10 mouse cellular contexts compared by ENCODE assay signal in genomic region chr8:85076001-85076400, GRCm38 (mm10). TPM values are rescaled to one million over a fixed set of nuclear protein-coding genes. Genes with fewer than 3 reads are reported as not detected.
DNase-seq lines count a peak whose midpoint lies in the region; ATAC-seq and TF ChIP-seq lines count a peak whose summit lies in the region.
"Had no signal": no experiment of that assay in that cellular context is flagged by ENCODE, and none has a peak within 500 bp of the region (broad histone marks: within the 10 kb centered on the region; RNA-seq: fewer than 3 reads in every experiment).

No protein-coding gene starts in this region.

- H3K27ac ChIP-seq in forebrain, postnatal 0 days (ENCODE audit: low read depth, low read length): no peak overlapping the region
- H3K27ac ChIP-seq in forebrain, embryonic 15.5 days (replicated peaks): no peak overlapping the region
- H3K27ac ChIP-seq in embryonic fibroblast, embryonic 13.5 days (ENCODE audit: insufficient read depth, low read length): no peak overlapping the region
- no peak overlapping the region for H3K27ac ChIP-seq in liver, postnatal 0 days (ENCODE audit: low read depth)
- H3K27ac ChIP-seq: neural tube, embryonic 12.5 days had no signal

- TF ChIP-seq EP300 in liver, postnatal 0 days (IDR thresholded peaks at IDR 0.05; ENCODE audit: low read depth): 0 out of 2 replicates have a peak, but pooled peaks have one; percentile 24

- no peaks in the 10 kb centered on the region for H3K27me3 ChIP-seq in forebrain, postnatal 0 days (ENCODE audit: insufficient read depth, low read length)
- H3K27me3 ChIP-seq in forebrain, embryonic 15.5 days: no peaks in the 10 kb centered on the region
- no peaks in the 10 kb centered on the region for H3K27me3 ChIP-seq in liver, postnatal 0 days (ENCODE audit: insufficient read depth, low read length)
- H3K27me3 ChIP-seq: neural tube, embryonic 12.5 days had no signal

- H3K4me1 ChIP-seq in forebrain, postnatal 0 days (ENCODE audit: insufficient read depth): peaks cover 17% of the 10 kb centered on the region
- peaks cover 25% of the 10 kb centered on the region for H3K4me1 ChIP-seq in forebrain, embryonic 15.5 days
- peaks cover 2% of the 10 kb centered on the region; the same call in 1 of the 2 replicates for H3K4me1 ChIP-seq in embryonic fibroblast, embryonic 13.5 days (ENCODE audit: control insufficient read depth, insufficient read depth, low read length)
- H3K4me1 ChIP-seq in liver, postnatal 0 days (ENCODE audit: insufficient read depth): peaks cover 15% of the 10 kb centered on the region

- H3K36me3 ChIP-seq in forebrain, postnatal 0 days (ENCODE audit: insufficient read depth): peaks cover 38% of the 10 kb centered on the region
- H3K36me3 ChIP-seq in forebrain, embryonic 15.5 days: peaks cover 42% of the 10 kb centered on the region
- peaks cover 35% of the 10 kb centered on the region for H3K36me3 ChIP-seq in liver, postnatal 0 days (replicated peaks; ENCODE audit: insufficient read depth, low read length)

- TF ChIP-seq POLR2A in embryonic fibroblast, embryonic 13.5 days (IDR thresholded peaks at IDR 0.05; ENCODE audit: low read depth, low read length): no peak

- H3K4me2 ChIP-seq in forebrain, postnatal 0 days (ENCODE audit: low read depth): no peak overlapping the region
- H3K4me2 ChIP-seq in forebrain, embryonic 15.5 days (replicated peaks): no peak overlapping the region
- H3K4me2 ChIP-seq in liver, postnatal 0 days (ENCODE audit: low read depth, low read length): peak overlapping the region; percentile 26; the same call in 1 of the 2 replicates
- H3K4me2 ChIP-seq: neural tube, embryonic 12.5 days had no signal

- intact Hi-C loops in left cerebral cortex, postnatal 25 days (cut with DNase I): loop anchor here (2.0 kb wide), 1 partner anchor 95 kb away; no protein-coding TSS in a partner anchor

- no peak for ATAC-seq in forebrain, postnatal 0 days
- ATAC-seq in forebrain, embryonic 15.5 days (replicated peaks): no peak
- ATAC-seq in liver, postnatal 0 days: no peak

- 83% methylated on average over 9 of the region's 9 CpGs for WGBS in forebrain, postnatal 0 days
- WGBS in forebrain, embryonic 15.5 days: 74% methylated on average over 9 of the region's 9 CpGs
- 68% methylated on average over 9 of the region's 9 CpGs for whole genome bisulfite sequencing in liver, postnatal 0 days (ENCODE audit: insufficient replicate concordance)

- no peak overlapping the region for H3K4me3 ChIP-seq in forebrain, postnatal 0 days (ENCODE audit: low read depth, low read length)
- no peak overlapping the region for H3K4me3 ChIP-seq in forebrain, embryonic 15.5 days
- no peak overlapping the region for H3K4me3 ChIP-seq in embryonic fibroblast, embryonic 13.5 days (ENCODE audit: insufficient read depth, low read length)
- H3K4me3 ChIP-seq in liver, postnatal 0 days (ENCODE audit: low read depth, low read length): no peak overlapping the region
- H3K4me3 ChIP-seq: neural tube, embryonic 12.5 days had no signal

- peak; percentile 54 for TF ChIP-seq CTCF in forebrain, postnatal 0 days (IDR thresholded peaks at IDR 0.05; ENCODE audit: low read depth)
- TF ChIP-seq CTCF in embryonic fibroblast, embryonic 13.5 days (IDR thresholded peaks at IDR 0.05; ENCODE audit: borderline replicate concordance, insufficient read depth, low read length): peak; percentile 61; the same call in 1 of the 2 replicates
- TF ChIP-seq CTCF in liver, postnatal 0 days (IDR thresholded peaks at IDR 0.05; ENCODE audit: low read depth): peak; percentile 67

- no peaks in the 10 kb centered on the region for H3K9me3 ChIP-seq in forebrain, postnatal 0 days (ENCODE audit: low read length)
- no peaks in the 10 kb centered on the region for H3K9me3 ChIP-seq in forebrain, embryonic 15.5 days
- H3K9me3 ChIP-seq in liver, postnatal 0 days (ENCODE audit: low read length): no peaks in the 10 kb centered on the region
- H3K9me3 ChIP-seq: neural tube, embryonic 12.5 days had no signal

- no peak overlapping the region for H3K9ac ChIP-seq in forebrain, postnatal 0 days
- H3K9ac ChIP-seq in forebrain, embryonic 15.5 days (replicated peaks): no peak overlapping the region
- H3K9ac ChIP-seq in liver, postnatal 0 days (replicated peaks): no peak overlapping the region
- H3K9ac ChIP-seq: neural tube, embryonic 12.5 days had no signal

- DNase-seq in forebrain, postnatal 0 days: no peak
- DNase-seq in right cerebral cortex, postnatal 14 days: peak; percentile 52
- no peak for DNase-seq in right cerebral cortex, postnatal 25 days
- peak; percentile 58 for DNase-seq in liver, postnatal 0 days
- no peak for DNase-seq in thymus, postnatal 10 days (ENCODE audit: low spot score in 2 of 2)
- no peak for DNase-seq in left cerebral cortex, postnatal 25 days (ENCODE audit: low spot score in 2 of 2)

RNA-seq across cellular contexts. Expression of gene Dhps, which starts 4.4 kb away (rescaled TPM):
- total RNA-seq in forebrain, postnatal 0 days (2014; rRNA removed): 63.1 and 74.3 TPM in 2 replicates
- polyA plus RNA-seq in forebrain, postnatal 0 days (2015; fragmentation: Nextera tagmentation; extraction: Ambion mirVana): 104 and 118 TPM in 2 replicates
- polyA plus RNA-seq in forebrain, embryonic 15.5 days (2015; fragmentation: Nextera tagmentation; extraction: Ambion mirVana): 91.4 and 92.3 TPM in 2 replicates
- 36.1 and 36.7 TPM in 2 replicates for polyA plus RNA-seq in embryonic fibroblast, embryonic 13.5 days (2011; ENCODE audit: insufficient read length, low read depth, missing spikeins)
- polyA plus RNA-seq in liver, postnatal 0 days (2015; fragmentation: Nextera tagmentation; extraction: Ambion mirVana): 24.8 and 27.7 TPM in 2 replicates
- total RNA-seq in left cerebral cortex, postnatal 25 days (2021): 10 to 100 TPM; 54.3 to 64.3 TPM

RNA-seq across cellular contexts. Expression of gene Wdr83os, which starts 4.5 kb away (rescaled TPM):
- 80.8 and 105 TPM in 2 replicates for total RNA-seq in forebrain, postnatal 0 days (2014; rRNA removed)
- 171 and 182 TPM in 2 replicates for polyA plus RNA-seq in forebrain, postnatal 0 days (2015; fragmentation: Nextera tagmentation; extraction: Ambion mirVana)
- polyA plus RNA-seq in forebrain, embryonic 15.5 days (2015; fragmentation: Nextera tagmentation; extraction: Ambion mirVana): 120 and 132 TPM in 2 replicates
- polyA plus RNA-seq in embryonic fibroblast, embryonic 13.5 days (2011; ENCODE audit: insufficient read length, low read depth, missing spikeins): 133 and 144 TPM in 2 replicates
- polyA plus RNA-seq in liver, postnatal 0 days (2015; fragmentation: Nextera tagmentation; extraction: Ambion mirVana): 63.5 and 66.8 TPM in 2 replicates
- 10 to 100 TPM; 49.8 to 54.5 TPM for total RNA-seq in left cerebral cortex, postnatal 25 days (2021)

RNA-seq across cellular contexts. Expression of gene Wdr83, which starts 5.1 kb away (rescaled TPM):
- 22.1 and 22.5 TPM in 2 replicates for total RNA-seq in forebrain, postnatal 0 days (2014; rRNA removed)
- polyA plus RNA-seq in forebrain, postnatal 0 days (2015; fragmentation: Nextera tagmentation; extraction: Ambion mirVana): 35.3 and 37.2 TPM in 2 replicates
- 62.1 and 62.3 TPM in 2 replicates for polyA plus RNA-seq in forebrain, embryonic 15.5 days (2015; fragmentation: Nextera tagmentation; extraction: Ambion mirVana)
- 19.5 and 22.2 TPM in 2 replicates for polyA plus RNA-seq in embryonic fibroblast, embryonic 13.5 days (2011; ENCODE audit: insufficient read length, low read depth, missing spikeins)
- 17.6 and 18.4 TPM in 2 replicates for polyA plus RNA-seq in liver, postnatal 0 days (2015; fragmentation: Nextera tagmentation; extraction: Ambion mirVana)
- total RNA-seq in left cerebral cortex, postnatal 25 days (2021): 10 to 100 TPM; 24.2 to 26.3 TPM

RNA-seq across cellular contexts. Expression of gene Man2b1, which starts 7.1 kb away (rescaled TPM):
- 24.9 and 28.8 TPM in 2 replicates for total RNA-seq in forebrain, postnatal 0 days (2014; rRNA removed)
- 14.8 and 18.0 TPM in 2 replicates for polyA plus RNA-seq in forebrain, postnatal 0 days (2015; fragmentation: Nextera tagmentation; extraction: Ambion mirVana)
- polyA plus RNA-seq in forebrain, embryonic 15.5 days (2015; fragmentation: Nextera tagmentation; extraction: Ambion mirVana): 16.9 and 17.0 TPM in 2 replicates
- 45.5 and 51.3 TPM in 2 replicates for polyA plus RNA-seq in embryonic fibroblast, embryonic 13.5 days (2011; ENCODE audit: insufficient read length, low read depth, missing spikeins)
- polyA plus RNA-seq in liver, postnatal 0 days (2015; fragmentation: Nextera tagmentation; extraction: Ambion mirVana): 42.6 and 44.6 TPM in 2 replicates
- 10 to 100 TPM; 38.8 to 39.3 TPM for total RNA-seq in left cerebral cortex, postnatal 25 days (2021)

RNA-seq across cellular contexts. Expression of gene Gm5741, which starts 8.2 kb away (rescaled TPM):
- not detected in 2 replicates for total RNA-seq in forebrain, postnatal 0 days (2014; rRNA removed)
- polyA plus RNA-seq in forebrain, postnatal 0 days (2015; fragmentation: Nextera tagmentation; extraction: Ambion mirVana): 0.74 and 3.0 TPM in 2 replicates
- polyA plus RNA-seq in forebrain, embryonic 15.5 days (2015; fragmentation: Nextera tagmentation; extraction: Ambion mirVana): 1.2 and 2.0 TPM in 2 replicates
- polyA plus RNA-seq in embryonic fibroblast, embryonic 13.5 days (2011; ENCODE audit: insufficient read length, low read depth, missing spikeins): not detected in 2 replicates
- polyA plus RNA-seq in liver, postnatal 0 days (2015; fragmentation: Nextera tagmentation; extraction: Ambion mirVana): not detected in 2 replicates
- total RNA-seq in left cerebral cortex, postnatal 25 days (2021): 1 to 10 TPM in 1 of 2 experiments, not detected in 1; 1.4 TPM
- polyA plus RNA-seq: heart, embryonic 16.5 days; neural tube, embryonic 12.5 days had no signal

Comparison
In these comparisons a context has a peak if more than half of its experiments do, and no peak if none do; other contexts are left out.
1. DNase-seq: peak in right cerebral cortex, postnatal 14 days (single experiment) and liver, postnatal 0 days (single experiment); none in forebrain, postnatal 0 days (single experiment), right cerebral cortex, postnatal 25 days (single experiment), thymus, postnatal 10 days (0 of 2) and left cerebral cortex, postnatal 25 days (0 of 2).
2. Peak in every context shown above with its lines, with median percentiles within 50 percentile points of each other: CTCF ChIP-seq.